Mouse (Mus musculus) liver, embryonic 14.5 days (tissue): ENCODE measurements around the gene Cabp1.

ENCODE experiments used
- CTCF ChIP-seq: IDR thresholded peaks from 2 replicates; pipeline ENCODE4 v1.5.1; 2016; ENCODE audit warnings: antibody characterized with exemption, low read depth, control low read depth
- EP300 ChIP-seq: IDR thresholded peaks from 2 replicates; pipeline ENCODE4 v1.6.1; 2016; ENCODE audit warnings: antibody characterized with exemption, low read depth

DNA sequence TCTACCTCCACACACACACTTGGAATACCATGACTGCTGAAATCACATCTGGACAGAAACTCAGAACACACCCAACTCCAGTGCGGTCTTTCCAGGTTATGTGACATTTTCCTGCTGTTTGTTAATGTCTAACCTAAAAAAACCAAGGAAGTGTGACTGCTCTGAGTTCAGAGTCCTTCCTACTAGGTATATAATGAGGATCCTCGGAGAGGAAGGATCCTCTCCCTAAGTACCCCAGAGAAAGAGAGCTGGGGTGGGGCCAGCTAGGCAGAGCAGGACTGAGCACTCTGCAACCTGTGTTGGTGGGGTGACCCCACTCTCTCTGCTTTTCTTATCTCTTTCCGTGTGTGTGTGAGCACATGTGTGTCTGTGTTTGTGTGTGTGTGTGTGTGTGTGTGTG lies 46.8 kb downstream of the Cabp1 start:
- TF ChIP-seq CTCF (no peak), EP300 (no peak)
